Mouse (Mus musculus): ENCODE measurements around the gene Eml2. TPM values are rescaled to one million over a fixed set of nuclear protein-coding genes. Genes with fewer than 3 reads are reported as not detected.

The Eml2 gene
- polyA plus RNA-seq, 1 experiment from 2014 or later, result 10.0 TPM

GRCm38 (mm10) chr7:19239423-19239822 lies 63.2 kb downstream of the Eml2 start:
- Histone ChIP-seq H3K4me3 (replicated peaks) (no peak overlapping the region), H3K4me1 (replicated peaks) (peaks cover 4% of the 10 kb centered on the region; the same call in 1 of the 2 replicates), H3K9me3 (no peaks in the 10 kb centered on the region), H3K4me2 (replicated peaks) (no peak overlapping the region), H3K9ac (replicated peaks) (no peak overlapping the region), H3K27ac (0 out of 2 replicates have a peak overlapping the region, but pooled peaks have one; percentile 3), H3K36me3 (peaks cover 6% of the 10 kb centered on the region; the same call in 1 of the 2 replicates), H3K27me3 (no peaks in the 10 kb centered on the region)
- WGBS, result 0% methylated on average over 1 of the region's 1 CpGs
- ATAC-seq, result peak; percentile 94

GRCm38 (mm10) chr7:19239986-19240385 lies 63.8 kb downstream of the Eml2 start:
- Histone ChIP-seq H3K4me2 (replicated peaks) (no peak overlapping the region), H3K4me3 (replicated peaks) (no peak overlapping the region), H3K9ac (replicated peaks) (no peak overlapping the region), H3K27me3 (no peaks in the 10 kb centered on the region), H3K27ac (0 out of 2 replicates have a peak overlapping the region, but pooled peaks have one; percentile 1), H3K36me3 (peaks cover 10% of the 10 kb centered on the region), H3K9me3 (no peaks in the 10 kb centered on the region), H3K4me1 (replicated peaks) (peaks cover 4% of the 10 kb centered on the region; the same call in 1 of the 2 replicates)
- no peak for ATAC-seq
- 80% methylated on average over 2 of the region's 4 CpGs for WGBS

- H3K36me3 ChIP-seq, result peaks cover 20% of the 10 kb centered on the region
- H3K27ac ChIP-seq, result no peak overlapping the region
- no peaks in the 10 kb centered on the region for H3K9me3 ChIP-seq
- H3K4me3 ChIP-seq (replicated peaks), result no peak overlapping the region
- H3K4me1 ChIP-seq (replicated peaks), result peaks cover 4% of the 10 kb centered on the region; the same call in 1 of the 2 replicates
- H3K4me2 ChIP-seq (replicated peaks), result no peak overlapping the region
- 96% methylated on average over 8 of the region's 8 CpGs for WGBS
- no peak overlapping the region for H3K9ac ChIP-seq (replicated peaks)
- ATAC-seq, result no peak; the same call in 1 of the 2 replicates
- no peaks in the 10 kb centered on the region for H3K27me3 ChIP-seq
These were observed 64.8 kb downstream of the Eml2 start for GRCm38 (mm10) chr7:19240905-19241463.

- ATAC-seq, result no peak
- peaks cover 30% of the 10 kb centered on the region for H3K36me3 ChIP-seq
- H3K4me1 ChIP-seq (replicated peaks), result peaks cover 4% of the 10 kb centered on the region; the same call in 1 of the 2 replicates
- H3K9ac ChIP-seq (replicated peaks), result no peak overlapping the region
- H3K4me2 ChIP-seq (replicated peaks), result no peak overlapping the region
- H3K27ac ChIP-seq, result no peak overlapping the region
- H3K4me3 ChIP-seq (replicated peaks), result no peak overlapping the region
- H3K27me3 ChIP-seq, result no peaks in the 10 kb centered on the region
- WGBS, result 98% methylated on average over 1 of the region's 1 CpGs
- no peaks in the 10 kb centered on the region for H3K9me3 ChIP-seq
These were observed 65.8 kb downstream of the Eml2 start for GRCm38 (mm10) chr7:19242005-19242404.

- Histone ChIP-seq H3K4me1 (replicated peaks) (peaks cover 4% of the 10 kb centered on the region; the same call in 1 of the 2 replicates), H3K27ac (peak overlapping the region; percentile 9; the same call in 1 of the 2 replicates), H3K4me3 (replicated peaks) (no peak overlapping the region), H3K9ac (replicated peaks) (0 out of 2 replicates have a peak overlapping the region, but pooled peaks have one; percentile 16), H3K9me3 (no peaks in the 10 kb centered on the region), H3K36me3 (peaks cover 38% of the 10 kb centered on the region), H3K27me3 (no peaks in the 10 kb centered on the region), H3K4me2 (replicated peaks) (no peak overlapping the region)
- ATAC-seq, result no peak
- 67% methylated on average over 5 of the region's 5 CpGs for WGBS
These were observed 67.6 kb downstream of the Eml2 start for GRCm38 (mm10) chr7:19243858-19244257.

GRCm38 (mm10) chr7:19245083-19245482 lies 68.9 kb downstream of the Eml2 start:
- no peak overlapping the region for H3K4me2 ChIP-seq (replicated peaks)
- WGBS, result 96% methylated on average over 3 of the region's 3 CpGs
- no peaks in the 10 kb centered on the region for H3K27me3 ChIP-seq
- no peak overlapping the region for H3K9ac ChIP-seq (replicated peaks)
- no peak overlapping the region for H3K27ac ChIP-seq
- H3K4me3 ChIP-seq (replicated peaks), result no peak overlapping the region
- peaks cover 41% of the 10 kb centered on the region for H3K36me3 ChIP-seq
- ATAC-seq, result 0 out of 2 replicates have a peak, but pooled peaks have one; percentile 21
- no peaks in the 10 kb centered on the region for H3K4me1 ChIP-seq (replicated peaks)
- H3K9me3 ChIP-seq, result no peaks in the 10 kb centered on the region

GRCm38 (mm10) chr7:19246855-19247254 lies 70.6 kb downstream of the Eml2 start:
- ATAC-seq, result no peak
- Histone ChIP-seq H3K9ac (replicated peaks) (no peak overlapping the region), H3K9me3 (no peaks in the 10 kb centered on the region), H3K4me1 (replicated peaks) (no peaks in the 10 kb centered on the region), H3K27me3 (no peaks in the 10 kb centered on the region), H3K36me3 (peaks cover 36% of the 10 kb centered on the region), H3K27ac (no peak overlapping the region), H3K4me2 (replicated peaks) (no peak overlapping the region), H3K4me3 (replicated peaks) (no peak overlapping the region)
- WGBS, result 93% methylated on average over 1 of the region's 1 CpGs

- H3K9me3 ChIP-seq, result no peaks in the 10 kb centered on the region
- no peak overlapping the region for H3K4me2 ChIP-seq (replicated peaks)
- no peaks in the 10 kb centered on the region for H3K27me3 ChIP-seq
- H3K9ac ChIP-seq (replicated peaks), result no peak overlapping the region
- ATAC-seq, result no peak
- H3K27ac ChIP-seq, result no peak overlapping the region
- peaks cover 36% of the 10 kb centered on the region for H3K36me3 ChIP-seq
- WGBS, result 100% methylated on average over 2 of the region's 2 CpGs
- no peak overlapping the region for H3K4me3 ChIP-seq (replicated peaks)
- H3K4me1 ChIP-seq (replicated peaks), result no peaks in the 10 kb centered on the region
These were observed 71.3 kb downstream of the Eml2 start for GRCm38 (mm10) chr7:19247511-19247910.

GRCm38 (mm10) chr7:19252078-19252477 lies 75.9 kb downstream of the Eml2 start:
- H3K27ac ChIP-seq, result no peak overlapping the region
- no peak overlapping the region for H3K4me3 ChIP-seq (replicated peaks)
- peaks cover 31% of the 10 kb centered on the region for H3K36me3 ChIP-seq
- WGBS, result 86% methylated on average over 4 of the region's 4 CpGs
- ATAC-seq, result no peak
- H3K4me1 ChIP-seq (replicated peaks), result no peaks in the 10 kb centered on the region
- H3K9ac ChIP-seq (replicated peaks), result no peak overlapping the region
- no peak overlapping the region for H3K4me2 ChIP-seq (replicated peaks)
- no peaks in the 10 kb centered on the region for H3K27me3 ChIP-seq
- H3K9me3 ChIP-seq, result no peaks in the 10 kb centered on the region

- Histone ChIP-seq H3K9me3 (no peaks in the 10 kb centered on the region), H3K36me3 (peaks cover 38% of the 10 kb centered on the region), H3K4me3 (replicated peaks) (no peak overlapping the region), H3K27me3 (no peaks in the 10 kb centered on the region), H3K4me1 (replicated peaks) (no peaks in the 10 kb centered on the region), H3K4me2 (replicated peaks) (no peak overlapping the region), H3K9ac (replicated peaks) (no peak overlapping the region), H3K27ac (no peak overlapping the region)
- no peak for ATAC-seq
- WGBS, result 71% methylated on average over 5 of the region's 5 CpGs
These were observed 77.2 kb downstream of the Eml2 start for GRCm38 (mm10) chr7:19253437-19253836.

- no peaks in the 10 kb centered on the region for H3K4me1 ChIP-seq (replicated peaks)
- H3K9ac ChIP-seq (replicated peaks), result no peak overlapping the region
- ATAC-seq, result no peak
- H3K36me3 ChIP-seq, result peaks cover 54% of the 10 kb centered on the region
- H3K27ac ChIP-seq, result no peak overlapping the region
- H3K4me2 ChIP-seq (replicated peaks), result no peak overlapping the region
- 85% methylated on average over 17 of the region's 17 CpGs for WGBS
- no peaks in the 10 kb centered on the region for H3K9me3 ChIP-seq
- H3K27me3 ChIP-seq, result no peaks in the 10 kb centered on the region
- H3K4me3 ChIP-seq (replicated peaks), result no peak overlapping the region
These were observed 79.2 kb downstream of the Eml2 start for GRCm38 (mm10) chr7:19255395-19255794.

Data from midbrain, embryonic 13.5 days (tissue).